Mouse (Mus musculus) erythroblast, embryonic 14.5 days (primary cell): ENCODE data around the gene Fam186b. TPM values are rescaled to one million over a fixed set of nuclear protein-coding genes. Genes with fewer than 3 reads are reported as not detected.

Source experiments
- H3K27me3 ChIP-seq: 2 replicates; pipeline ENCODE4 v1.6.1; 2012; ENCODE audit warnings: inconsistent platforms; ENCODE audit not compliant: control insufficient read depth
- H3K36me3 ChIP-seq: 2 replicates; pipeline ENCODE4 v1.6.1; 2012; ENCODE audit warnings: mild to moderate bottlenecking, inconsistent platforms; ENCODE audit not compliant: control insufficient read depth
- H3K4me1 ChIP-seq: 2 replicates; pipeline ENCODE4 v1.6.1; 2012; ENCODE audit warnings: inconsistent platforms; ENCODE audit not compliant: control insufficient read depth
- H3K4me3 ChIP-seq: replicated peaks from 2 replicates; pipeline ENCODE3; 2012; ENCODE audit warnings: moderate library complexity, mild to moderate bottlenecking, inconsistent platforms
- H3K9me3 ChIP-seq: 2 replicates; pipeline ENCODE4 v1.6.1; 2012; ENCODE audit warnings: low read length, inconsistent platforms, mixed read lengths; ENCODE audit not compliant: control insufficient read depth
- GATA1 ChIP-seq: IDR thresholded peaks from 2 replicates; pipeline ENCODE4 v1.6.1; 2012; ENCODE audit warnings: low read length, inconsistent platforms, mixed read lengths
- TAL1 ChIP-seq: IDR thresholded peaks from 3 replicates; pipeline ENCODE4 v1.6.1; 2012; ENCODE audit warnings: low read length, inconsistent platforms, mixed read lengths
- polyA plus RNA-seq: library from polyadenylated mRNA; stranded (reverse); fragments of >175 nt; gene quantifications from 2 replicates; pipeline ENCODE4 v1.2.3, GENCODE M21; 2012

Fam186b gene
- polyA plus RNA-seq, 1 experiment, result not detected

DNA sequence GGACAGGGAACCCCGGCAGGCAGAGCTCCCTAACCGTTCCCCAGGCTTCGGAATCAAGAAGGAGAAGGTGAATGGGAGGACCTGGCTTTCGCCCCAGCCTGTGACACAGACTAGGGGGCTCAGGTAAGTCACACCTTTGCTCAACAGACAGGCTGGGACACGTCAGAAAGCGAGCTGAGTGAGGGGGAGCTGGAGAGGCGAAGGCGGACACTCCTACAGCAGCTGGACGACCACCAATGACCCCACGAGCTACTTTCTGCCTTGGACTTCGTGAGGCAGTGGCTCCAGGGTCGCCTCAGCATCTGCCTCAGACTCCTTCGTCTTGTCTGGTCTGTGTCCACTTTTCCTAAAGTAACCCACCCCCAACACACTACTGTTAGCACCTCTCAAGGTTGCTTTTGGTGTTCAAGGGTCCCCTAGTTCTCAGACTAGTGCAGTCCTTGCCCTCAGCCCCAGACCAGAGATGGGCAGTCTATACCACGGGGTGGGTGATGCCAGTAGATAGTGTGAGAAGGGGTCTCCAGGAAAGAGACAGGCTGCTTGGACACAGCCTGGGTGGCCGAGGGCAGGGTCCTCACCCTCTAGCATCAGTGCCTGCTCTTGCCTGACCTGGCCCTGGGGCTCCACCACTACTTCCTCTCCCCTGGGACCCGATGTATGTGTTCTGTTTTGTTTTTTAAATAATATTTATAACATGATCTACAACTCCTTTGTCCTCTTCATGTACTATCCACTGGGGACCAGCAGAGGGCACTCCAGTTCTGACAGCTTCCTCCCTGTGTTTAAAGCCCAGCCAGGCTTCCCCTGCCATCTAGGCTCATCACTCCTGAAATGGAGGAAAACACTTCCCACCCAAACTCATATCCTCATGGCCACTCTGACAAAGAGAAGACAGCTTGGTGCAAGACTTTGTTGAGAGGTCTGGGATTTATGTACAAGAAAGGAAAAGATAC is 20.9 kb upstream of the Fam186b start:
- Histone ChIP-seq H3K36me3 (peaks cover 11% of the 10 kb centered on the region; the same call in 1 of the 2 replicates), H3K9me3 (no peaks in the 10 kb centered on the region), H3K27me3 (no peaks in the 10 kb centered on the region), H3K4me3 (no peak overlapping the region), H3K4me1 (no peaks in the 10 kb centered on the region)
- TF ChIP-seq GATA1 (no peak), TAL1 (no peak)

DNA sequence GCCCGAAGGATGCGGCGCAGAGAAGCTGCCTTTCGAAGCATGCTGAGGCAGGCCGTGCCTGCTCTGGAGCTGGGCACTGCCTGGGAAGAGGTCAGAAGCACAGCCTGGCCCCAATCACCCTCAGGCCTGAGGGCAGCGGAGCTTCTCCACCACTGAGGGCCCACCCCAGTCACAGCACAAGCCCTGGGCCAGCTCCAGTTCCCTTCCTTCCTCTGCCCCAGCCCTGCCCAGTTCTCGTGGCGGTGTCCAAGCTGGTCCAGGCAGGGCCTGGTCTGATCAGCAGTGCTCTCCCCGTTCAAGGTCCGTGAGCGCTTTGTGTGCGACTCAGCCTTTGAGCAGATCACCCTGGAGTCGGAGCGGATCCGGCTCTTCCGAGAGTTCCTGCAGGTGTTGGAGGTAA is 19.2 kb upstream of the Fam186b start:
- H3K4me3 ChIP-seq, result no peak overlapping the region
- H3K4me1 ChIP-seq, result no peaks in the 10 kb centered on the region
- H3K36me3 ChIP-seq, result peaks cover 15% of the 10 kb centered on the region; the same call in 1 of the 2 replicates
- TF ChIP-seq GATA1 (no peak), TAL1 (no peak)
- H3K27me3 ChIP-seq, result no peaks in the 10 kb centered on the region
- H3K9me3 ChIP-seq, result no peaks in the 10 kb centered on the region

DNA sequence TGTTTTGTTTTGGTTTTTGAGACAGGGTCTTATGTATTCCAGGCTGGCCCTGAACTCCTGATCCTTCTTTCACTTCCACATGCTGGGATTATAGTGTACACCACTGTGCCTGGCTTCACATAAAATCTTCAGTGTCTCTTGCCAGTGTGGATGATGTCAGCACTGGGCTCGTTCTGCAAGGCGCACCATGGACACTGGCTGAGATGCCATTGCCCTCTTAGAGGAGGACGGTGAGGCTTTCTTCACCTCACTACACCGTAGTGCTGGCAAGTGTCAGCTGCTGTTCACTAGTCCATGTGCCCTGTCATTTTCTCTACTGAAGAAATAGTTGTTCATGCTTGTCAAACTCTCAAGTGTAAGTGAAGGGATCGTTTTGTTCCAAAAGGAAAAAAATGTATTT is 14.9 kb upstream of the Fam186b start:
- Histone ChIP-seq H3K4me1 (no peaks in the 10 kb centered on the region), H3K36me3 (peaks cover 26% of the 10 kb centered on the region), H3K27me3 (no peaks in the 10 kb centered on the region), H3K9me3 (no peaks in the 10 kb centered on the region), H3K4me3 (no peak overlapping the region)
- TF ChIP-seq GATA1 (no peak), TAL1 (no peak)

DNA sequence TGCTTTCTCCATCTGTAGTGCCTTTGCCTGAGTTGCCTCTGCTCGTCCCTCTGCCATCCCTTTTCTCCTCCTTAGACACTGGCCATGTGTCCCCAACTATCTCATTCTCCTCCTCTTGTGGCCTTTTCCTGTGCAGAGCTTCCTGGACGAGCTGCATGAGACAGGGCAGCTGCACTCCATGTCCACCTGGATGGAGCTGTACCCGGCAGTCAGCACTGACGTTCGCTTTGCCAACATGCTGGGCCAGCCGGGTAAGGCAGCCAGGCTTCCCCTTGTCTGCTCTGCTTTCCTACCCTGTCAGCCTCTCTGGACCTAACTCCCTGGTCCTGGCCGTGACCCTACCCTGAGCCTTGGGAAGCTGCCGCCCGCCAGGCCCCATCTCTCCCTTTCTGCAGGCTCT is 13.9 kb upstream of the Fam186b start:
- no peak overlapping the region for H3K4me3 ChIP-seq
- no peaks in the 10 kb centered on the region for H3K4me1 ChIP-seq
- no peaks in the 10 kb centered on the region for H3K9me3 ChIP-seq
- TF ChIP-seq TAL1 (no peak), GATA1 (no peak)
- H3K27me3 ChIP-seq, result no peaks in the 10 kb centered on the region
- H3K36me3 ChIP-seq, result peaks cover 25% of the 10 kb centered on the region

DNA sequence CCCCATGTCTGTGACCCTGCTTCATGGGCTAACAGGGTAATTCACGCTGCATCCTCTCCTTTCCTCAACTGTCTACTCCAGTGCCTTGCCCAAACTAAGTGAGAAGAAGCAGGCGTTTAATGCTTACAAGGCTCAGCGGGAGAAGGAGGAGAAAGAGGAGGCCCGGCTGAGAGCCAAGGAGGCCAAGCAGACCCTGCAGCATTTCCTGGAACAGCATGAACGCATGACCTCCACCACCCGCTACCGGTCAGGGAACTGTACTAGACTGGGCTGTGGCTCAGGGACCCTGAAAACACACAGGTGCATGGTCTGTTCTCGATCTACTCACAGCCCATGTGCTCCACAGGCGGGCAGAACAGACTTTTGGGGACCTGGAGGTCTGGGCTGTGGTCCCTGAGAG is 11.8 kb upstream of the Fam186b start:
- TF ChIP-seq GATA1 (no peak), TAL1 (no peak)
- no peaks in the 10 kb centered on the region for H3K4me1 ChIP-seq
- H3K27me3 ChIP-seq, result no peaks in the 10 kb centered on the region
- H3K4me3 ChIP-seq, result no peak overlapping the region
- no peaks in the 10 kb centered on the region for H3K9me3 ChIP-seq
- H3K36me3 ChIP-seq, result peaks cover 28% of the 10 kb centered on the region

DNA sequence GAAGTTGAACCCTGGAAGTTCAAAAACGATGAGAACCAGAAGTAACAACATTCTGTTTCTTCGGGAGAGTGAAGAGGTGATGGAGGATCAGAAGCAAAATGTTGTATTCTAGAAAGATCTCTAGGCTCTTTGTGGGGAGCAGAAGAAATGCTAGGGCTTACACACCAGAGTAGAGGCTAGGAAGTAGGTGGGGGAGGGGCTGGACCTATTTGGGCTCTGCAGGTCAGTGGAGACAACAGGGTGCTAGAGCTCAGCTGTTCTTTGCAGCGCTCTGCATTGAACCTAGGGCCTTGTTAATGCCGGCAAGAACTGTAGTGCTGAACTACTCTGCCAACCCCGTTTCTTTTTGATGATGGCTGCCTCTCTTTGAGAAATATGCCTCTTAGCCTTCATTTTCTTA is 525 bp upstream of the Fam186b start:
- Histone ChIP-seq H3K9me3 (no peaks in the 10 kb centered on the region), H3K27me3 (peaks cover 24% of the 10 kb centered on the region), H3K4me3 (no peak overlapping the region), H3K4me1 (peaks cover 20% of the 10 kb centered on the region), H3K36me3 (no peaks in the 10 kb centered on the region)
- no peak for TF ChIP-seq GATA1
- TF ChIP-seq TAL1, result no peak

DNA sequence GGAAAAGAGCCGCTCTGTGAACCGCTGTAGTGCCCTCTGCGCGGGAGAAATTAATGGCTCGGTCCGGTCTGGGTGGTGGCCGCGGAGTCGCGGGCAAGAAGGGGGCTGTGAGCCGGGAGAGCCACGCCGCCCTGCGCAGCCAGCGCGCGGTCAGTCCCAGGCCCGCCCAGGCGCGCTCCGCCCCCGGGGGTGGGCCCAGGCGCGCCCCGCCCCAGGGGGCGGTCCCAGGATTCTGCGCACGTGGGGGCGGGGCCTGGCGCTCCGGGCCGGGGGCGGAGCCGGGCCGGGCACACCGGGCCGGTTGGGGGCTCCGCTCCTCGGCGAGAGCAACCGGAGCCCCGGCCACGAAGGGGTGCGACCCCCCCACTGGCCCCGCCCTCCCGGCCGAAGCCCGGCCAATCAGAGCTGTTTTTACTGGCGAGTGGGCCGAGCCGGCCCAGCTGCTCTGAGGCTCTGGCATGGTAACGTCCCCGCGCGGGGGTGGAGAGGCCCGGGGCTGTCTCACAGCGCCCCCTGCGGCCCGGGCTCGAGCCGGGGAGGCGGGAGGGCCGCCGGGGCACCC is 794 bp downstream of the Fam186b start, which contains the start of gene Prpf40b:
Prpf40b (plus strand) TSS at position 275 of the 562 bp plus-strand sequence.
- Histone ChIP-seq H3K4me1 (peaks cover 18% of the 10 kb centered on the region), H3K9me3 (no peaks in the 10 kb centered on the region), H3K27me3 (peaks cover 24% of the 10 kb centered on the region), H3K4me3 (peak within 1 kb of the TSS; percentile 63), H3K36me3 (no peaks in the 10 kb centered on the region)
- TF ChIP-seq TAL1 (no peak), GATA1 (no peak)

DNA sequence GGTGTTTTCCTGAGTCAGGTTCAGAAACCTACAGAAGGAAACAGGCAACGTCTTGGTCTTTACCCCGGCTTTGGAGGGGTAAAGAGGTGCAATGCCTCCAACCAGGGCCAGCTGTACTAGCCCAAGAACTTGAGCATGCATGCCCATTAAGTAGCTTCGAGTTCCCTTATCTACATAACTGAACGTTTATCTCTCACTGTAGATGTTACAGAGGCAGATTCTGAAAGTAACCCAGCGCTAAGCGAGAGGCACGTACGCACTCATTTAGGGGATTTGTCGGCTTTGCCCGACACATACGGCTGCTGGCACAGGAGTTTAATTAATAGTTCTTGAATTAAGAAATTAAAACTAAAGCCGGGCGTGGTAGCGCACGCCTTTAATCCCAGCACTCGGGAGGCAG is 1.4 kb downstream of the Fam186b start:
- Histone ChIP-seq H3K4me1 (peaks cover 18% of the 10 kb centered on the region), H3K36me3 (no peaks in the 10 kb centered on the region), H3K4me3 (peak overlapping the region; percentile 63), H3K27me3 (peaks cover 24% of the 10 kb centered on the region), H3K9me3 (no peaks in the 10 kb centered on the region)
- no peak for TF ChIP-seq TAL1
- TF ChIP-seq GATA1, result no peak

DNA sequence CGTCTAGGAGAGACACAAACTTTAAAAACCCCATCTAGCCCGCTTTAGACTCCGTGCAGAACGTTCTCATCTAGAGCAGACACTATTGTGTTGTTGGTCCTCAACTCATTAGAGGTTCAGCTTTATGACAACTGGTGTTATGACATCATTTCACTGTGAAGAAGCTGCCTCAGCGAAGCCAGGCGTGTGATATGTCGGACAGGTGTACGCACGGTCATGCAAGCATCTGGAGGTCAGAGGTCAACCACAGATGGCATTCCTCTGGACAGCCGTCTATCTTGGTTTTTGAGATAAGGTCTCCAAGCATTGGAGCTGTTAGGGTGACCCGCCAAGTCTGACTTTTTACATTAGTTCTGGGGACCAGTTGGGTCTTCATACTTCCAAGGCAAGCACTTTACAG is 5.1 kb downstream of the Fam186b start:
- no peak overlapping the region for H3K4me3 ChIP-seq
- peaks cover 24% of the 10 kb centered on the region for H3K27me3 ChIP-seq
- no peaks in the 10 kb centered on the region for H3K9me3 ChIP-seq
- H3K36me3 ChIP-seq, result no peaks in the 10 kb centered on the region
- TF ChIP-seq TAL1, result no peak
- TF ChIP-seq GATA1, result no peak
- peaks cover 15% of the 10 kb centered on the region for H3K4me1 ChIP-seq
